Mouse (Mus musculus): ENCODE data around the gene Wfdc15b. TPM values are rescaled to one million over a fixed set of nuclear protein-coding genes. Genes with fewer than 3 reads are reported as not detected.
"Not testable (repeated sequence)": the region's sequence is repeated elsewhere in the genome, so short reads cannot be mapped to it uniquely, and the experiment has no call there.

The Wfdc15b gene
- not detected for total RNA-seq (2021)
- long read RNA-seq: 0 reads

GRCm38 (mm10) chr2:164221522-164221921 lies at the start of gene Wfdc15b:
TSS of gene Wfdc15b (minus strand) at chr2:164221660.
- no peak for DNase-seq (ENCODE audit: low spot score in 2 of 2)

GRCm38 (mm10) chr2:164256540-164256939 lies 35.1 kb upstream of the Wfdc15b start, which contains the start of gene Svs3b:
TSS of gene Svs3b (minus strand) at chr2:164256640.
- not testable (repeated sequence) for DNase-seq (ENCODE audit: low spot score in 2 of 2)

- DNase-seq (ENCODE audit: low spot score in 2 of 2): no peak
Observed at GRCm38 (mm10) chr2:164238366-164238765, 16.9 kb upstream of the Wfdc15b start, which contains the start of gene Svs2. TSS of gene Svs2 (minus strand) at chr2:164238466.

- no peak for DNase-seq (ENCODE audit: low spot score in 2 of 2)
Observed at GRCm38 (mm10) chr2:164232671-164233070, 11.2 kb upstream of the Wfdc15b start.

- no peak for DNase-seq (ENCODE audit: low spot score in 2 of 2)
Observed at GRCm38 (mm10) chr2:164228361-164229070, 7.1 kb upstream of the Wfdc15b start.

- DNase-seq (ENCODE audit: low spot score in 2 of 2): no peak
Observed at GRCm38 (mm10) chr2:164219295-164219694, 2.2 kb downstream of the Wfdc15b start.

- peak in 1 of 2 experiments; percentile 12 for DNase-seq (ENCODE audit: low spot score in 2 of 2)
Observed at GRCm38 (mm10) chr2:164212711-164213110, 8.7 kb downstream of the Wfdc15b start.

- DNase-seq (ENCODE audit: low spot score in 2 of 2): no peak
Observed at GRCm38 (mm10) chr2:164210892-164211291, 10.6 kb downstream of the Wfdc15b start.

- DNase-seq (ENCODE audit: low spot score in 2 of 2): no peak
Observed at GRCm38 (mm10) chr2:164206676-164207075, 14.8 kb downstream of the Wfdc15b start.

GRCm38 (mm10) chr2:164206011-164206410 lies 15.4 kb downstream of the Wfdc15b start:
- not testable (repeated sequence) for DNase-seq (ENCODE audit: low spot score in 2 of 2)

GRCm38 (mm10) chr2:164199626-164200327 lies 21.7 kb downstream of the Wfdc15b start, which contains the start of gene Wfdc15a:
TSS of gene Wfdc15a (minus strand) at chr2:164200130.
- DNase-seq (ENCODE audit: low spot score in 2 of 2): no peak

- DNase-seq (ENCODE audit: low spot score in 2 of 2): no peak
Observed at GRCm38 (mm10) chr2:164196700-164196990, 24.8 kb downstream of the Wfdc15b start.

- no peak for DNase-seq (ENCODE audit: low spot score in 2 of 2)
Observed at GRCm38 (mm10) chr2:164195971-164196699, 25.3 kb downstream of the Wfdc15b start.

GRCm38 (mm10) chr2:164194959-164195630 lies 26.4 kb downstream of the Wfdc15b start:
- DNase-seq (ENCODE audit: low spot score in 2 of 2): no peak

GRCm38 (mm10) chr2:164192279-164192678 lies 29.2 kb downstream of the Wfdc15b start:
- DNase-seq (ENCODE audit: low spot score in 2 of 2): no peak

- no peak for DNase-seq (ENCODE audit: low spot score in 2 of 2)
Observed at GRCm38 (mm10) chr2:164190576-164190975, 30.9 kb downstream of the Wfdc15b start, which contains the start of gene Wfdc12. TSS of gene Wfdc12 (minus strand) at chr2:164190608.

GRCm38 (mm10) chr2:164188722-164189121 lies 32.7 kb downstream of the Wfdc15b start:
- DNase-seq (ENCODE audit: low spot score in 2 of 2): no peak

- DNase-seq (ENCODE audit: low spot score in 2 of 2): no peak
Observed at GRCm38 (mm10) chr2:164184145-164184719, 37.2 kb downstream of the Wfdc15b start.

- DNase-seq (ENCODE audit: low spot score in 2 of 2): no peak
Observed at GRCm38 (mm10) chr2:164183340-164183739, 38.1 kb downstream of the Wfdc15b start.

- no peak for DNase-seq (ENCODE audit: low spot score in 2 of 2)
Observed at GRCm38 (mm10) chr2:164182692-164183255, 38.7 kb downstream of the Wfdc15b start, which contains the start of gene Wfdc5. TSS of gene Wfdc5 (minus strand) at chr2:164182742.
